Mouse (Mus musculus) cerebellum, adult (tissue): ENCODE results near the gene Rab25.
A peak's percentile ranks its signal among the peaks of the same experiment; 100 is the strongest.

ENCODE experiments used
- ATAC-seq: cut with Nextera tagmentation; 2 replicates; pipeline ENCODE4 v1.9.2; 2017; ENCODE audit warnings: mild to moderate bottlenecking, moderate library complexity, mixed read lengths; ENCODE audit not compliant: insufficient number of reproducible peaks, low FRiP score, low TSS enrichment

Rab25 gene

GRCm38 (mm10) chr3:88529204-88530000 lies 18.7 kb downstream of the Rab25 start:
- ATAC-seq, result no peak

- ATAC-seq, result no peak
Measured at GRCm38 (mm10) chr3:88528646-88529045, 19.5 kb downstream of the Rab25 start.

- ATAC-seq, result no peak
Measured at GRCm38 (mm10) chr3:88527565-88527964, 20.5 kb downstream of the Rab25 start.

GRCm38 (mm10) chr3:88526157-88527131 lies 21.7 kb downstream of the Rab25 start:
- peak; percentile 86 for ATAC-seq

- no peak for ATAC-seq
Measured at GRCm38 (mm10) chr3:88525021-88525420, 23.1 kb downstream of the Rab25 start.

DNA sequence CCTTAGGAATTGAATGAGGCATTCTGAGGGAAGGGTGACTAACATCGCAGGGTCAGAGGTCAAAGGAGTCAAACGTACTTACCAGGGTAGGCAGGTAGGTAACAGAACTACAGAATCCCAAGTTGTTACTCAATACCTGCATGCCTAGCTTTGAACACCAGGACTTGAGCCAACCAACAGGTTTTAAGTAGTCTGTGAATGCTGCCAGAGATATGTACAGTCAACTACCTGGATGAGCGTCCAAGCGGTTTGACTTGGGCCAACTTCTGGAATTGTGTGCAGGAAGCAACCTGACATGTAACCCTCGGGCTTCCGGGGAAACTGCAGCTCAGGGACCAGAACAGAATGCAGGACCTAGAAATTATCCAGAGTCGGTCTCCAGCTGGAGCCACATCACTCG lies 25.1 kb downstream of the Rab25 start:
- ATAC-seq, result no peak

DNA sequence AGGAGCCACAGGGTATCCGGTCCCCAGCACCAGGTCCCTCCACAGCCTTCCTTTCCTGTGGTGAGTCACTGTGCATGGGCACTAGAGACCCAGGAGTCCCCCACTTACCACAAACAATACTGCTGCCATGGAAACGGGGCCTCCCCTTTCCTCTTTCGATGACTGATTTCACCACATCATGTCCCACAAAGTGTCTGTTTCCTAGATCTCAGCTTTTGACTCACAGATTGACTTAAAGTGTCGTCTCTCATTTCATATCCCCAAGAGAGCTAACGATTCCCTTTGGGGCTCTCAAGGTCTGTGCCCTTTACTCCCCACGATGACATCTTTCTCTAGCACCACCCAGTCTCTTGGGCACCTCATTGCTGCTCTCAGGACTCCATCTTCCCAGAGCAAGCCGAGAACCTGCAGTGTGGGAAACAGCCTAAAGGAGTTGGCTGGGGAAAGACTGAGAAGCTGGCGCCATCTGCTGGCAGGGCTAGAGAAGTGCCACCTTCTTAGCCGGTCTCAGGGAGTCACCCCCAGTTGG lies 26.2 kb downstream of the Rab25 start:
- no peak for ATAC-seq

- ATAC-seq, result no peak
Measured at GRCm38 (mm10) chr3:88521156-88521555, 26.9 kb downstream of the Rab25 start.

- no peak for ATAC-seq
Measured at GRCm38 (mm10) chr3:88520078-88520477, 28.0 kb downstream of the Rab25 start.

DNA sequence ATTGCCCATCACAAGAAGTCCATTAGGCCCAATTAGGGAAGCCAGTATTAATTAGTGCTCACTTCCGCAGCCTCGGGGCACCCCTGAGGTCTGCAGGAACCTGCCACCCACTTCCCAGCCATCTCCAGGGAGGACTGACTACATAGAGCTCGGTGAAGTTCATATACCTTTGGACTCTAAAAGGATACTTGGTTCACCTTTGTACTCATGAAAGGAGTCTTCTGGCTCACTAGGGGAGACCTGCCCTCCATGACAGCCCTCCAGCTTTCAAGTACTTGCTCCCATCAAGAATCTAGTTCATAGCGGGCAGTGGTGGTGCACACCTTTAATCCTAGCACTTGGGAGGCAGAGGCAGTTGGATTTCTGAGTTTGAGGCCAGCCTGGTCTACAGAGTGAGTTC lies 29.7 kb downstream of the Rab25 start:
- ATAC-seq, result no peak

- ATAC-seq, result no peak
Measured at GRCm38 (mm10) chr3:88516407-88516806, 31.7 kb downstream of the Rab25 start.

DNA sequence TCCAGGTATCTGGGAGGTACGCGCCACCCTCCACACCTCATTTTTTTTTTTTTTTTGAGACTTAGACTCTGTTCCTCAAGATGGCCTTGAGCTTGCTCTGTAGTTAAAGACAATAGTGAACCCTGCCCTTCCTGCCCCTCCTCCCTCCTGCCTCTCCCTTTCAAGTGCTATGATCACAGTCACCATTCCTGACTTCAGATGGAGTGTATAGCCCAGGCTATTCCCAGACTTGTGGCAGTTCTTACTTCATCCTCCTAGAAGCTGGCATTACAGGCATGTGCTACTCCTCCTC lies 33.1 kb downstream of the Rab25 start:
- ATAC-seq, result no peak

DNA sequence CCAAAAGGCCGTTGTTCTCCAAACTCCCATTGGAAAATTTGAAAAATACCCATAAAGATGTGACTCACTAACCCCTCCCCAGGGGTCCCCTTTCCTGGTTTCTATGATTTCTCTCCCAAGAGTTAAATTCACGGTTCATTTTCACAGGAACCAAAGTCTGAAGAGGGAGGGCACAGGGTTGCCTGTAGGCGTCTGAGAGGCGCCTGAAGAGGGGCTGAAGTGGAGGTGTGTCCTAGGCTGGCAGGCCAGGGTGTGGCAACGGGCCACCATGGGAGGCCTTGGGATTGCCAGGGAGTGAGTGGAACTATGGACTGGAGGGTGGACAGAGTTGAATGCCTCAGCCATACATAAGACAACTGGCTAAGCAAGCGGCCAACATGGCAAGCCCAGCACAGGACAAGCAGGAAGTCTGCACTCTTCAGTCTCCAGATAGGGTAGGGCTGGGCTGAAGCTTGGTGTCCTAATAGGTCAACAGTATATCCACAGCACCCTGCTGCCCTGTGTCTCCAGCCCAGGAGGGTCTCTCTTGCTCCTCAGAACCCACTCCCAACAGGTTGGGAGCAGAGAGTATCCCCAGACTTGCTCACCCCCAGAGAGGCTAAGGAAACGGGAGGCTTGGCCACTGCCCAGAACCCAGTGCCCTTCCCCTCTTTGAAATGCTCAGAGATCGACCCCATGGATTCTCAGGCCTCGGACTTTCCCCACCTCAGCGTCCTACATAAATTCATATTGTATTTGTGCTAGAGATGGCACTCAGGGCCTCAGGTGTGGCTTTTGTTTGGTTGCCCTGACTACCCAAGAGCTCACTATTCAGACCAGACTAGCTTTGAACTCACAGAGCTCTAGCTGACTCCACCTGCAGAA lies 33.6 kb downstream of the Rab25 start:
- ATAC-seq, result no peak

GRCm38 (mm10) chr3:88513546-88514115 lies 34.5 kb downstream of the Rab25 start:
- ATAC-seq, result no peak

GRCm38 (mm10) chr3:88512896-88513545 lies 35.1 kb downstream of the Rab25 start:
- no peak for ATAC-seq

DNA sequence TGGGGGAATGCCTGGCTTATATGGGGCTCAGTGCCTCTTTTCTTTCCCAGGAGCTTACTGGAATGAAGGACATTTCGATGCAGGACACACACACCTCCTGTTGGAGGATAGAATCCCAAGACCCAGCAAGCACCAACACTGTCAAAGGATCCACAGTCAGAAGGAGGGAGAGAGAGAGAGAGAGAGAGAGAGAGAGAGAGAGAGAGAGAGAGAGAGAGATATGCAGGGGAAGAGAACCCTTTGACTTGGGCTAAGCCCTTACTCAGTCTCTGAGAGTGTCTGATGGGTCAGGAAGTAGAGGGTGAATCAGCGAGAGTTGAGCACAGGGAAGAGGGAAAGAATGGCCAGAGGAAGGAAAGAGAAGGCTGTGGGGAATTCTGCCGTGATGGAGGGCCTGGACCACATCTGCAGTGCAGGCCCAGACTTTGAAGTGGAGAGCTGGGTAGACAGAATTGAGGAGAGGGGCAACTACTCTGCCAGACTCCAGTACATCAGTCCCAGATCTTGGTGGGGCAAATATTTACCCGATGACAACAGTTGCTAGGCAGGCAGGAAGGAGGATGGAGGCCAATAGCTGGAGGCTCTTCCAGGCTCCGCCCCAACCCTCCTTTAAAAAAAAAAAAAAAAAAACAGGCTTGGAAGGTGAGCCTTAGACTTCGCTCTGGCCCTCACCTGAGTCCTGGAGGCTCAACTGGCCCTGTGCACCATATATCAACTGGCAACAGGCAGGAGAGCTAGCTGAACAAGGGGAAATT lies 35.8 kb downstream of the Rab25 start:
- ATAC-seq, result no peak

DNA sequence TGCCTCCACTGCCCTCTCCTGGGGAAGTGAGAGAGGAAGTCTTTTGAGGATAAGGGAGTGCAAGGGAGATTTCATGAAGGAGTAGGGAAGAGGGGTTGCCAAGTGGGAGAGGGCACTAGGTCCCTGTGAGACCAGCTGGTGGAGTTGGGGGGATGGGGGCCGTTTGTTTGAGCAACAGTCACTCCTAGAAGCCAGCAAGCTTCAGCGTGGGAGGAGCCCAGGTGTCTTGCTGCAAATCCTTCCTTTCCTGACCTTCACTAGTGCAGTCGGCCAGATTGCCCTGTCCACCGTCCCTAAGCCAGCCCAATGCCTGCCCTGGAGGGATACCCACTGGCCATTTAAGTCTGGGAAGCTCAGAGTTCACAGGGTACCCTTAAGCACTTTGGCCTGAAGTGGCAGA lies 36.5 kb downstream of the Rab25 start:
- no peak for ATAC-seq

DNA sequence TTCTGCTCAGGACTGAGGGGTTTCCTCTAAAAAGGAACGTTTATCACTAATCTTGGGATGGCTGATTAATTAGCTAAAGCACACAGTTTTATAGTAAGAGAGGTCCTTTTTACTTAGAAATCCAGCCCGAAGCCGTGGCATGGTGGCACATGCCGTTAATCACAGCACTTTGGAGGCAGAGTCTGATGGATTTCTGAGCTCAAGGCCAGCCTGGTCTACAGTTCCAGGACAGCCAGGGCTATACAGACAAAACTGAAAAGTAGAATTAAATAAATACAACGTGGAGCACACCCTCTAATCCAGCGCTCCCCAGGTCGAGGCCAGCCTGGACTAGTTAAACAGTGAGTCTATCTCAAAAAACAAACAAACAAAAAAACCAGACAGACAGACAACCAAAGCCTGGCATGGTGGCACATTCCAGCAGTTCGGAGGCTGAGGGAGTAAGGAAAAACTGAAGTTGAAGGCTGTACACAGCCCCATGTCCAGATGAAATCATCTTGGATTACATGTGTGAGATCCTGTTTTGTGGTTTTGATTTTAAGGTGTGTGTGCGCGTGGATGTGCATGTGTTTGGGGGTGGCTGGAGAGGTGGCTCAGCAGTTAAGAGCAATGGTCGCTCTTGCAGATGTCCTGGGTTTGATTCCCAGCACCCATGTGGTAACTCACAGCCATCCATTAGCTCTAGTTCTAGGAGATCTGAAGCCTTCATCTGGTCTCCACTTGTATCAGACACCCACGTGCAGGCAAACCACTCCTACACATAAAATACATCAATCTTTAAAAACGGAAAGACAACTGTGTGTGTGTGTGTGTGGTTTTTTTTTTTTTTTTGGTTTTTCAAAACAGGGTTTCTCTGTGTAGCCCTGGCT lies 37.4 kb downstream of the Rab25 start:
- ATAC-seq, result no peak
